Mouse (Mus musculus) gastrocnemius, adult 18-20 months (tissue): ENCODE data around the gene Anapc15-ps. TPM values are rescaled to one million over a fixed set of nuclear protein-coding genes. Genes with fewer than 3 reads are reported as not detected.

ENCODE experiments used
- DNase-seq: peaks from one replicate; pipeline ENCODE4 v3.0.0; 2021; ENCODE audit warnings: low spot score
- long read RNA-seq, 2 experiments: library from polyadenylated mRNA; stranded (forward); transcript quantifications; one replicate each; pipeline ENCODE4 v2.0.0; 2021
- total RNA-seq, 2 experiments: library from RNA; stranded (reverse); gene quantifications; 2 replicates each; pipeline ENCODE4 v1.2.3; 2021

Gene Anapc15-ps
- not detected for total RNA-seq
- long read RNA-seq, experiment 1: 0 reads
- long read RNA-seq, experiment 2: 0 reads

- no peak for DNase-seq
Observed at GRCm38 (mm10) chr10:95673351-95673750, at the start of gene Anapc15-ps. Anapc15-ps (minus strand) TSS chr10:95673451.

DNA sequence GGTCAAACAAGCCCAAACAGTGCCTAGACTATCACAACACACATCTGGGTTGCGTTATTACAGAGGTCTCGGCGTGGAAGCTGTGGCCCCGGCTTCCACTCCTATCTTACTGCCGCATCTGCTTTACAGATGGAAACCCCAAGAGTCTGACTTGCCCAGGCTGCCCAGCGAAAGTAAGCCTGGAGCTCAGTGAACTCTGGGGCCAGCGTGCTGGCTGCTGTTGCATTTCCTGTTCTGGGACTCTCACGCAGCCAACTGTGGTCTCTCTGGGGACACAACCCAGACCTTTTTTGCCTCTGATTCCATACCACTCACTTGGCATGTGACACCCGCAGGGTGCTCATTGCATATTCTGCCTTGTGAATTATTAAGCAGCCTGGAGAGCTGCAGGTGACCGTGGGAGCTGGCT is 49.0 kb upstream of the Anapc15-ps start:
- no peak for DNase-seq

- no peak for DNase-seq
Observed at GRCm38 (mm10) chr10:95720181-95720798, 47.0 kb upstream of the Anapc15-ps start.

GRCm38 (mm10) chr10:95719472-95719871 is 46.2 kb upstream of the Anapc15-ps start:
- no peak for DNase-seq

- no peak for DNase-seq
Observed at GRCm38 (mm10) chr10:95718760-95719159, 45.5 kb upstream of the Anapc15-ps start.

DNA sequence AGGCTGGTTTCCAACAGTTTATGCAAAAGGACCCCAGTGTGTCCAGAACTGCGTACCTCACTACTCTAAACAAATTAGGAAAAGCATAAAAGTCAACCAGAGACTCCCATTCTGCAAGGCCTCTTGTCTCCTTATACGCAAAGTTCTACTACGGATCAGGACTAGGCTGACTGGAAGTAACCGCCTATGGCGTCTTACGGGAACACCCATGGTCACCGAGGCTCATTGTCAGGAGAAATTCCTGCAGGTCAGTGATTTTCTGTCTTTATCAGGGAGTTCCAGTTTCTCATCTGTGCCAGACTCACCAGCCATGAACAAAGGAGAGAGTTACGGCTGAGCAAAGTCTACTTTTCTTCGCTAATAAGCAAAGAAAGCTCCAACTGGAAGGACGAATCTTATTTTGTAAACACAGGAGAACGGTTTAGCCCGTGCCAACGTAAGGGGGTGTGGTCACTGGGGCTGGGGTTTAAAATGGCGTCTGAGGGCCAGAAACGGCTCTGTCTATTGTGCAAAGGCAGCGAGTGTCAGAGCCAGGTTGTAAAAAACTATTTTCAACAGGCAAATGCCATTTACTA is 43.9 kb upstream of the Anapc15-ps start:
- no peak for DNase-seq

- no peak for DNase-seq
Observed at GRCm38 (mm10) chr10:95715687-95716086, 42.4 kb upstream of the Anapc15-ps start.

- DNase-seq: no peak
Observed at GRCm38 (mm10) chr10:95712221-95712620, 39.0 kb upstream of the Anapc15-ps start.

- DNase-seq: no peak
Observed at GRCm38 (mm10) chr10:95709903-95710660, 36.8 kb upstream of the Anapc15-ps start.

DNA sequence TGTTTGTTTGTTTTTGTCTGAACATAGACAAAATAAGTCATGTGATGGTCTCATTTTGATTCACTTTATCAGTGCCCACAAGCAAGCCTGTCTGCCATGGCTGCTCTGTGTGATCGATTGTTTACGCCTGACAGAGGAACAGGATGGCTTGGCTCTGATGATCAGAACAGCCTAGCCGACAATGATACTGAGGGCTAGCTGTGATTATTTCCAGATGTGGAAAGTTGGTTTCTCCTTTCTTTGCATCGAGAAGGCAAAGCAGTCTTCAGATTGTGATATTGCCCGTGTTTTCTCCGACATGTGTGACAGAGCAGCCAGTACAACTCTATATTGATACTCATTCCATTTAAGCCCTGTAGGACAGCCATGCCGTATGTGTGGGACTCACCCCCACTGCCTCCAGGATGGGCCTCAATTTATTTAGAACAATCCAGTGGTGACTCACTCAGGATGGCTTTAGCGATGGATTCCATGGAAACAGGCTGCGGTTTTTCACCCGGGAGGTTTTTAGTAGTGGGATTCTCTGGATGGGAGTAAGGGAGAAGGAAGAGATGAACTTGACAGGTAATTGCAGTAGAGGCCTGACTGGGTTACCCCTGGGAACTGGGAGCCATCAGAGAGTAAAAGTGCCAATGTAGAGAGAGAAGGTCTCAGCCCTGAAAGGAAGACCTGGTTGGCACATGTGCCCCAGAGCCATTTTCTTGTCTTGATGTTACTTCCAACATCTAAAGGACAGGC is 36.1 kb upstream of the Anapc15-ps start:
- DNase-seq: no peak

DNA sequence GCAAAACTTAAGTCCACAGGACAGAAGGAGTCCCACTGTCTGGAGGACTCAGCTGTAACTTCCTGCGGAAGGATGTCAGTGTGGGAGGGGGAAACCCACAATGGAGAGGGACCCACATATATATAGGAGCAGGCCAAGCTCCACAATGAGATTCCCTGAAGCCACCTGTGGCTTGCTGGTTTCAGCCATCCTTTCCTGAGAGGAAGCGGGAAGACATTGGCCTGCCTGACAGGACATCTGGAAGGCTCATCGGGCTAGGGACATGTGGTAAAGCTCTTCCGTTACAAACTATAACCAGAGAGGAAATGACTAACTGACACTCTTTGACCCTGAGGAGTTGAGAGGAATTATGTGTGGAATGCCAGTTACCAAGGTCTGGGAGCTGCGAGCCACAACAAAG is 34.8 kb upstream of the Anapc15-ps start:
- DNase-seq: no peak

- DNase-seq: no peak
Observed at GRCm38 (mm10) chr10:95706867-95707266, 33.6 kb upstream of the Anapc15-ps start.

- no peak for DNase-seq
Observed at GRCm38 (mm10) chr10:95705747-95706146, 32.5 kb upstream of the Anapc15-ps start.

DNA sequence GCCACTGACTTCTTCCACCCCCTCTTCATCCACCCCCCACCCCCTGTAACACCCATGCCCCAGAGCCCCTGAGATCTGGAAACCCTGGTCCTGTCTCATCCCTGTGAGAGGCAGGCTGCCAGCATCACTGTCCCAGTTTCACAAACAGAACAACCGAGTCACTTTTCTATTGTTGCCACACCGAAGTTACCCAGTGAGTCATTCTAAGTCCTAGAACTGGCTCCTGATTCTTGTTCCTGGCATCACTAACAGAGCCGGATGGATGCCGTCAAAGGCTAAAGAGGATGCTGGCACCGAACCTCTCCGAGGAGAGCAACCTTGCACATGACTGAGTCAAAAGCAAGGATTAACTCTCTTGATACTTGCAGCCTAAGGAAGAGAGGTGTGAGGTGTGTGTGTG is 31.6 kb upstream of the Anapc15-ps start:
- no peak for DNase-seq

GRCm38 (mm10) chr10:95703730-95704129 is 30.5 kb upstream of the Anapc15-ps start:
- DNase-seq: no peak

- no peak for DNase-seq
Observed at GRCm38 (mm10) chr10:95700422-95700821, 27.2 kb upstream of the Anapc15-ps start.

DNA sequence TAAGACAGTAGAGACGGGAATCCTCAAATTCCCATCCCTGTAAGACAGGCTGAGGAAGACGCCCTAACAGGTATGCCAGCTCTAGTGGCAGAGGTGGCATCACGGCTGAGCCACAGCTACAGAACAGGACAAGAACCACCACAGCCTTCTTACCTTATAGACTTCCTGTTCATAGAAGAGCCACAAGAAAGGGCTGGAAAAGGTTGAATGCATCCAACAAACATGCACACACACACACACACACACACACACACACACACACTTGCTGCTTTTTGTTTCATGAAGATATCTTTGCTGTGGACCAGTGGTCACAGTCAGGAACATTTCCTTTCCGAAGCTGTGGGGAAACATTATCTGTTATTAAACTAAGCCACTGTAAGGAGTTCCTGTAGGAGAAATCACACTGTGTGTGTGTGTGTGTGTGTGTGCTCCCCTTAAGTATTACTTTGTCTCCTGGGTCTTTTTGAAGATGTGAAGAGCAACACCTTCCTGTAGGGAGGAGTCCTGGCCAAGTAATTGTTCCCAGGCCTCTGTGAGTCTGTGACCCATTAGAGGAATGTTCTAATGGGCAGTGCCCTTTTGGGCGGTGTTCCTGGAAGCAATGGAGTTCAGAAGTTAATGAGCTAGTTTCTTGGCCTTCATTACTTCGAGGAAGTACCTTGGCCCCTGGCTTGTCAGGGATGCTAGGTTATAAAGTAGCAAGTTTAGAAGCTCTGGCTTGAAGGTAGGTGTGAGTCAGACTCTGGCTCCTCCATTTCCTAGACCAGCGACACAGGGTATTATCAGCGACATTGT is 25.9 kb upstream of the Anapc15-ps start:
- no peak for DNase-seq

- DNase-seq: no peak
Observed at GRCm38 (mm10) chr10:95696253-95696641, 23.0 kb upstream of the Anapc15-ps start.

GRCm38 (mm10) chr10:95695603-95696252 is 22.5 kb upstream of the Anapc15-ps start:
- DNase-seq: no peak

DNA sequence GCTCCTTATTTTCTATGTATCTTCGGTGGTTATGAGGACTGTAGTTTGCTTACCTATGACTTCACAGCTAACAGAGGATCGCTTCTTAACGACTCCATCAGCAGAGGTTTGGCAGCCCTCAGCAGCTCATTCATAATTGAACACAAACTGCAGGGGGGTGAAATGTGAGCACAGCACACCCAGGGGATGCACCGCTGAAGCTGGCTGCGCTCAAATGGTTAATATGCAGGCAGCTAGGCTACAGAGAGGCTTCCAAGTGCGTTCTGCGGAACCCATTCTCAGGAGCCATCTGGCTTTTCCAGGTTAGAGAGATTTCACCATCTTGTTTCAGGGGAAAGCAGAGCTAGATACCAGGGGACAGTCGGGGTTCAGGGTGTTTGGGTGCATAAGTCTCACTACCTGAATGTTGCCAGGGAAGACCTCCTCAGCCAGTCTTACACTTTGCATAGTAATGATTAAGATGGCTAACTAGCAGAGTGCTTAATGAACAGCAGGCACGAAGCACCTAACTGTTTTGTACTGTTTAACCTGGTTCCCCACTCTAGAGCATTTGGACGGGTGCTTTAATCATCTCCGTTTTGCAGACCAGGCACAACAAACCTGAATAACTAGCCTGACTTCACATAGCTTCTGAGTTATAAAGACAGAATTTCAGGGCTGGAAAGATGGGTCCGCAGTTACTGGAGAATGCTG is 21.5 kb upstream of the Anapc15-ps start:
- DNase-seq: no peak
